Mouse (Mus musculus) heart, postnatal 0 days (tissue): ENCODE data around the gene Mst1r. TPM values are rescaled to one million over a fixed set of nuclear protein-coding genes. Genes with fewer than 3 reads are reported as not detected.
A peak's percentile ranks its signal among the peaks of the same experiment; 100 is the strongest.

ENCODE experiments used
- ATAC-seq: fragments of 200-750 bp; cut with Nextera tagmentation; 2 replicates; pipeline ENCODE4 v1.8.0; 2017; ENCODE audit warnings: low read depth, moderate number of reproducible peaks, moderate library complexity; ENCODE audit not compliant: insufficient read depth
- DNase-seq: peaks from one replicate; pipeline ENCODE4 v3.0.0-alpha.2; 2016; ENCODE audit warnings: low spot score
- H3K27ac ChIP-seq: fragments of 300-500 bp; sonication (generic); 2 replicates; pipeline ENCODE4 v1.5.1; 2014; ENCODE audit warnings: low read depth, mild to moderate bottlenecking
- H3K27me3 ChIP-seq: fragments of 300-500 bp; sonication (generic); 2 replicates; pipeline ENCODE4 v1.6.1; 2014; ENCODE audit warnings: low read length, mixed read lengths; ENCODE audit not compliant: control insufficient read depth, insufficient read depth
- H3K36me3 ChIP-seq: fragments of 300-500 bp; sonication (generic); replicated peaks from 2 replicates; pipeline ENCODE4 v1.6.1; 2014; ENCODE audit warnings: low read length, mixed read lengths; ENCODE audit not compliant: control insufficient read depth, insufficient read depth
- H3K4me1 ChIP-seq: fragments of 300-500 bp; sonication (generic); 2 replicates; pipeline ENCODE4 v1.6.1; 2014; ENCODE audit warnings: antibody characterized with exemption; ENCODE audit not compliant: control insufficient read depth, insufficient read depth
- H3K4me2 ChIP-seq: fragments of 300-500 bp; sonication (generic); 2 replicates; pipeline ENCODE4 v1.6.1; 2014; ENCODE audit warnings: low read depth, mild to moderate bottlenecking, low read length, moderate library complexity
- H3K4me3 ChIP-seq: fragments of 300-500 bp; sonication (generic); 2 replicates; pipeline ENCODE4 v1.5.1; 2014; ENCODE audit warnings: low read depth, low read length
- H3K9ac ChIP-seq: fragments of 300-500 bp; sonication (generic); replicated peaks from 2 replicates; pipeline ENCODE4 v1.6.1; 2014; ENCODE audit warnings: low read depth, low read length, mixed read lengths
- H3K9me3 ChIP-seq: fragments of 300-500 bp; sonication (generic); replicated peaks from 2 replicates; pipeline ENCODE4 v1.6.1; 2016; ENCODE audit warnings: low read length; ENCODE audit not compliant: control insufficient read depth
- CTCF ChIP-seq: IDR thresholded peaks from 2 replicates; pipeline ENCODE4 v1.5.1; 2016; ENCODE audit warnings: antibody characterized with exemption, control low read depth, low read depth
- EP300 ChIP-seq: IDR thresholded peaks from 2 replicates; pipeline ENCODE4 v1.6.1; 2016; ENCODE audit warnings: antibody characterized with exemption, low read depth
- WGBS: fragments of 180-500 bp; shearing (Covaris S2); extraction: QIAGEN DNeasy Blood & Tissue Kit; methylation state at CpG from one replicate; pipeline ENCODE4 v1.1.7; 2014; 5-methylcytosine and 5-hydroxymethylcytosine counted together
- polyA plus RNA-seq: library from polyadenylated mRNA; unstranded; fragments of >200 nt; fragmentation: Nextera tagmentation; extraction: Ambion mirVana; gene quantifications from 2 replicates; pipeline ENCODE4 v1.2.1, GENCODE M21; 2015
- total RNA-seq: library from RNA; depleted of rRNA; stranded (reverse); fragments of >200 nt; gene quantifications from 2 replicates; pipeline ENCODE4 v1.2.3, GENCODE M21; 2014; ENCODE audit warnings: low replicate concordance

Gene Mst1r
- total and polyA plus RNA-seq, 2 experiments from 2014 or later = 0.74 to 20.1 TPM

GRCm38 (mm10) chr9:107891023-107891422 lies 15.7 kb upstream of the Mst1r start:
- H3K36me3 ChIP-seq = 0 out of 2 replicates have a peak, but pooled peaks cover 3% of the 10 kb centered on the region
- TF ChIP-seq EP300 = no peak
- TF ChIP-seq CTCF = peak; percentile 9; the same call in 1 of the 2 replicates
- no peaks in the 10 kb centered on the region for H3K4me1 ChIP-seq
- no peak overlapping the region for H3K4me3 ChIP-seq
- no peak overlapping the region for H3K9ac ChIP-seq
- ATAC-seq (no peak), DNase-seq (no peak)
- 0 out of 2 replicates have a peak, but pooled peaks cover 4% of the 10 kb centered on the region for H3K27me3 ChIP-seq
- no peak overlapping the region for H3K4me2 ChIP-seq
- H3K27ac ChIP-seq = no peak overlapping the region
- WGBS = 97% methylated on average over 1 of the region's 1 CpGs
- no peaks in the 10 kb centered on the region for H3K9me3 ChIP-seq

- DNase-seq = no peak
- H3K36me3 ChIP-seq = peaks cover 21% of the 10 kb centered on the region
- no peak overlapping the region for H3K9ac ChIP-seq
- no peak for ATAC-seq
- H3K4me1 ChIP-seq = no peaks in the 10 kb centered on the region
- no peak overlapping the region for H3K4me2 ChIP-seq
- TF ChIP-seq CTCF (no peak), EP300 (no peak)
- 0 out of 2 replicates have a peak, but pooled peaks cover 3% of the 10 kb centered on the region for H3K27me3 ChIP-seq
- WGBS = 85% methylated on average over 10 of the region's 10 CpGs
- no peaks in the 10 kb centered on the region for H3K9me3 ChIP-seq
- H3K27ac ChIP-seq = no peak overlapping the region
- no peak overlapping the region for H3K4me3 ChIP-seq
These were observed 8.1 kb upstream of the Mst1r start for GRCm38 (mm10) chr9:107898563-107898962.

GRCm38 (mm10) chr9:107899855-107900254 lies 6.8 kb upstream of the Mst1r start:
- Histone ChIP-seq H3K4me1 (no peaks in the 10 kb centered on the region), H3K27ac (no peak overlapping the region), H3K9ac (no peak overlapping the region), H3K9me3 (no peaks in the 10 kb centered on the region), H3K4me3 (no peak overlapping the region), H3K4me2 (no peak overlapping the region), H3K27me3 (0 out of 2 replicates have a peak, but pooled peaks cover 3% of the 10 kb centered on the region), H3K36me3 (peaks cover 21% of the 10 kb centered on the region)
- WGBS = 76% methylated on average over 12 of the region's 12 CpGs
- DNase-seq (no peak), ATAC-seq (no peak)
- TF ChIP-seq EP300 (no peak), CTCF (no peak)

GRCm38 (mm10) chr9:107900840-107901626 lies 5.6 kb upstream of the Mst1r start:
- no peak for DNase-seq
- TF ChIP-seq EP300 (no peak), CTCF (peak; percentile 47; the same call in 1 of the 2 replicates)

GRCm38 (mm10) chr9:107901627-107901914 lies 5.1 kb upstream of the Mst1r start:
- WGBS = 33% methylated on average over 17 of the region's 17 CpGs
- DNase-seq = no peak
- ATAC-seq = no peak
- 0 out of 2 replicates have a peak, but pooled peaks cover 3% of the 10 kb centered on the region for H3K27me3 ChIP-seq
- no peak overlapping the region for H3K9ac ChIP-seq
- H3K27ac ChIP-seq = no peak overlapping the region
- no peak overlapping the region for H3K4me3 ChIP-seq
- H3K9me3 ChIP-seq = no peaks in the 10 kb centered on the region
- H3K4me1 ChIP-seq = no peaks in the 10 kb centered on the region
- TF ChIP-seq EP300 = no peak
- no peak for TF ChIP-seq CTCF
- peaks cover 21% of the 10 kb centered on the region for H3K36me3 ChIP-seq
- H3K4me2 ChIP-seq = no peak overlapping the region; the same call in 1 of the 2 replicates

More at GRCm38 (mm10) chr9:107900840-107901626, 5.6 kb upstream of the Mst1r start:
- H3K4me3 ChIP-seq = peak overlapping the region; percentile 23
- H3K36me3 ChIP-seq = peaks cover 21% of the 10 kb centered on the region
- peak overlapping the region; percentile 57 for H3K4me2 ChIP-seq
- no peaks in the 10 kb centered on the region for H3K9me3 ChIP-seq
- 0 out of 2 replicates have a peak, but pooled peaks cover 3% of the 10 kb centered on the region for H3K27me3 ChIP-seq
- 19% methylated on average over 44 of the region's 44 CpGs for WGBS
- H3K27ac ChIP-seq = no peak overlapping the region
- H3K4me1 ChIP-seq = no peaks in the 10 kb centered on the region
- 0 out of 2 replicates have a peak overlapping the region, but pooled peaks have one; percentile 13 for H3K9ac ChIP-seq
- no peak for ATAC-seq
